Mouse (Mus musculus) small intestine, adult 2 months (tissue): ENCODE results near the gene Igsf21. TPM values are rescaled to one million over a fixed set of nuclear protein-coding genes. Genes with fewer than 3 reads are reported as not detected.

Source experiments
- H3K27ac ChIP-seq: fragments of 200-500 bp; 2 replicates; pipeline ENCODE4 v1.5.1; 2012; ENCODE audit warnings: low read depth, low read length, control low read depth, inconsistent platforms; ENCODE audit not compliant: insufficient read depth
- H3K27me3 ChIP-seq: fragments of 200-500 bp; 2 replicates; pipeline ENCODE4 v1.6.1; 2012; ENCODE audit warnings: mild to moderate bottlenecking, moderate library complexity, low read length, inconsistent platforms; ENCODE audit not compliant: control insufficient read depth, insufficient read depth
- H3K36me3 ChIP-seq: fragments of 200-500 bp; 2 replicates; pipeline ENCODE4 v1.6.1; 2012; ENCODE audit warnings: mild to moderate bottlenecking, low read length, control low read depth, inconsistent platforms; ENCODE audit not compliant: control insufficient read depth, insufficient read depth
- H3K4me1 ChIP-seq: fragments of 200-500 bp; 2 replicates; pipeline ENCODE4 v1.6.1; 2012; ENCODE audit warnings: low read length, inconsistent platforms, mixed read lengths; ENCODE audit not compliant: control insufficient read depth, insufficient read depth, insufficient read length
- H3K4me3 ChIP-seq: fragments of 200-500 bp; 2 replicates; pipeline ENCODE4 v1.5.1; 2012; ENCODE audit warnings: low read depth, mild to moderate bottlenecking, control low read depth, inconsistent platforms, low read length, moderate library complexity
- CTCF ChIP-seq: fragments of 200-500 bp; IDR thresholded peaks from 2 replicates; pipeline ENCODE4 v1.5.1; 2012; ENCODE audit warnings: low read depth, mild to moderate bottlenecking, control low read depth, inconsistent platforms, low read length, moderate library complexity, mixed read lengths; ENCODE audit not compliant: insufficient replicate concordance, insufficient read length; ENCODE audit errors: extremely low read depth
- POLR2A ChIP-seq: fragments of 200-500 bp; IDR thresholded peaks from 2 replicates; pipeline ENCODE4 v1.6.1; 2012; ENCODE audit warnings: low read depth, mild to moderate bottlenecking, control low read depth, inconsistent platforms, low read length, moderate library complexity
- WGBS: fragments of 180-500 bp; shearing (Covaris S2); methylation state at CpG from one replicate; pipeline ENCODE4 v1.1.7; 2018; 5-methylcytosine and 5-hydroxymethylcytosine counted together
- polyA plus RNA-seq: library from polyadenylated mRNA; depleted of rRNA; stranded (reverse); fragments of >200 nt; gene quantifications from 2 replicates; pipeline ENCODE4 v1.2.3, GENCODE M21; 2012

The Igsf21 gene
- polyA plus RNA-seq, 1 experiment = 1.0 TPM

GRCm38 (mm10) chr4:140267835-140268234, 21.3 kb upstream of the Igsf21 start:
- Histone ChIP-seq H3K27me3 (no peaks in the 10 kb centered on the region), H3K36me3 (no peaks in the 10 kb centered on the region), H3K27ac (no peak overlapping the region), H3K4me3 (no peak overlapping the region), H3K4me1 (no peaks in the 10 kb centered on the region)
- TF ChIP-seq POLR2A (no peak), CTCF (no peak)
- 73% methylated on average over 9 of the region's 9 CpGs for whole genome bisulfite sequencing

DNA sequence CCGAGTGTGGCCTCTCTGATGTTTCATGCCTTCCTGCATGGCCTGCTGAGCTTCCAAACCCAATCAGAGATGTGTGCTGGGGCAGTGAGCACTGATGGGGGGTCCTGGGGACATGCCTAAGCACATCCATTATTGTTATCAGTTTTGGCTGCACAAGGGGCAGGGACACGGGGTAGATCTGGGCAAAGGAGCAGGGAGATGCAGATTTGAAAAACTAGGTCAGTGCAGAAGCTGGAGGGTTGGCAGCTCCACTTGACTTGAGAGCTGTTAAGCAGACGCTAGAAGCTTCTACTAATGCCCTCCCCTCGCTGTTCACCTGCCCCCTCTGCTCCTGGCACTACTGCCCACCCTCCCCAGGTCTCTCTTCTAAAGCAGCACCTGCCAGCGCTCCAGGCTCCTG, 20.5 kb upstream of the Igsf21 start:
- Histone ChIP-seq H3K4me1 (no peaks in the 10 kb centered on the region), H3K27ac (no peak overlapping the region), H3K36me3 (no peaks in the 10 kb centered on the region), H3K27me3 (no peaks in the 10 kb centered on the region), H3K4me3 (no peak overlapping the region)
- no peak for TF ChIP-seq CTCF
- TF ChIP-seq POLR2A = no peak
- 57% methylated on average over 5 of the region's 5 CpGs for WGBS

GRCm38 (mm10) chr4:140258968-140259367, 12.4 kb upstream of the Igsf21 start:
- Histone ChIP-seq H3K27ac (no peak overlapping the region), H3K4me3 (no peak overlapping the region), H3K36me3 (no peaks in the 10 kb centered on the region), H3K4me1 (no peaks in the 10 kb centered on the region), H3K27me3 (no peaks in the 10 kb centered on the region)
- 13% methylated on average over 6 of the region's 6 CpGs for WGBS
- TF ChIP-seq POLR2A = no peak

GRCm38 (mm10) chr4:140252369-140252768, 5.8 kb upstream of the Igsf21 start:
- TF ChIP-seq POLR2A = no peak
- WGBS = 7% methylated on average over 7 of the region's 7 CpGs

DNA sequence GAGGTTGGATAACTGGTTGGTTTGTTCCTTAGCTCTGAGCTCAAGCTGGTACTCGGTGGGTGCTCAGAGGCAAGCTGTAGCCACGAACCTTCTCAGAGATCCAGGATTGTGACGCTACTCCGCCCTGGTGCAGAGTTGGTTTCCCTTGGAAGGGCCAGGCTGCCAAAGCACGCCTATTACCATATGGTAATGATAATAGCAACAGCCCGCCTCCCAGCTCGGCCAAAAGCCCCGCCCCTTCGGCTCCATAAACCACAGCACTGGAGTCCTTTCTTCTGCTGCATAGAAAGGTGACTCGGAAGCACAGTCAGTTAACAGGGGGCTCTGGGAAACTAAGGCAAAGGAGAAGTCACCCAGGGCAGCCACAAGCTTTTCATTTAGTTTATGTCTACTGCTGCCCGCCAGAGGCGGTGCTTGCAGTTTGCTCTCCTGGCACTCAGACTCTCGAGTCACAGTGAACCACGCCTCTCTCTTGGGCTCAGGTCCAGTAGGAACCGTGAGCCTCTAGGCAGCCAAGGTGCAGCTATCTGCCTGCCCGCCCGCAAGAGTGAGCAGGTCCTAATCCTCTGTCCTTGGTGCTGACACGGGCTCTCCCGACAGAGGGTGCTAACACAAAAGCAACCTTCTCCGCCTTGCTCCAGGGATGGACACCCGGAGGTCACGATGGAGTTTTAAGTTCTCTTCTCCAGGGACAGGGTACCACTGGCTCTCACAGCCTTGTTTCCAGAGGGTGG, 2.6 kb upstream of the Igsf21 start:
- Histone ChIP-seq H3K4me3 (no peak overlapping the region), H3K4me1 (no peaks in the 10 kb centered on the region; the same call in 1 of the 2 replicates), H3K27ac (no peak overlapping the region), H3K27me3 (peaks cover 30% of the 10 kb centered on the region), H3K36me3 (no peaks in the 10 kb centered on the region)
- 11% methylated on average over 22 of the region's 22 CpGs for WGBS
- no peak for TF ChIP-seq POLR2A
- TF ChIP-seq CTCF = no peak

More at GRCm38 (mm10) chr4:140252369-140252768, 5.8 kb upstream of the Igsf21 start:
- Histone ChIP-seq H3K27ac (no peak overlapping the region), H3K27me3 (0 out of 2 replicates have a peak, but pooled peaks cover 7% of the 10 kb centered on the region), H3K4me3 (no peak overlapping the region), H3K4me1 (no peaks in the 10 kb centered on the region; the same call in 1 of the 2 replicates), H3K36me3 (no peaks in the 10 kb centered on the region)

DNA sequence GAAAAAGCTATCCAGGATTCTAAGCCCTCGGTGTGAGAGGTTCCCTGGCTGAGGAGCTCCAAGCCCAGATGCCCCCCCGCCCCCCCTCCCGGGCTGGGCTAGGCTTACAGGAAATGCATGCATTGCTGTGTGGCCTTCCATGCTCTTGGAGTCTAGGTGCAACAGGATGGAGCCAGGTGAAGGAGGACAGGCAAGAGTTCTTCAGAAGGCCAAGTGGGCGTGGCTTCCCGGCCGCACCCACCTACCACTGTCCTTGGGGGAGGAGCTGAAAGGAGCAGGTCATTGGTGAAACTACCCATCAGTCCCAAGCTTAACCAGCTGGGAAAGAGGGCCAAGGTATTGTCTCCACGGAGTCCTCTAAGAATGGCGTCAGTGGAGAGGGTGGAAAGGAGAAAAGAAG, 1.8 kb upstream of the Igsf21 start:
- Histone ChIP-seq H3K27ac (no peak overlapping the region), H3K4me3 (no peak overlapping the region), H3K36me3 (no peaks in the 10 kb centered on the region), H3K27me3 (peaks cover 36% of the 10 kb centered on the region), H3K4me1 (no peaks in the 10 kb centered on the region; the same call in 1 of the 2 replicates)
- TF ChIP-seq CTCF (no peak), POLR2A (no peak)
- 7% methylated on average over 8 of the region's 8 CpGs for WGBS

GRCm38 (mm10) chr4:140247006-140248003, 721 bp upstream of the Igsf21 start:
- 18% methylated on average over 28 of the region's 28 CpGs for WGBS
- no peaks in the 10 kb centered on the region for H3K36me3 ChIP-seq
- H3K27ac ChIP-seq = no peak overlapping the region
- no peak overlapping the region for H3K4me3 ChIP-seq
- TF ChIP-seq CTCF (no peak), POLR2A (no peak)
- peaks cover 36% of the 10 kb centered on the region for H3K27me3 ChIP-seq
- no peaks in the 10 kb centered on the region; the same call in 1 of the 2 replicates for H3K4me1 ChIP-seq
